Mouse (Mus musculus) CH12.LX (cell line): ENCODE data around the gene Zbtb20.

ENCODE experiments used
- CTCF ChIP-seq, 2 experiments: IDR thresholded peaks in 1 of 2; conservative IDR thresholded peaks in 1 of 2; 2 replicates each; pipeline ENCODE4 v1.5.1; 2011 to 2012; ENCODE audit warnings: low read depth in 2 of 2, low read length in 2 of 2, improper control_type of control experiment in 1 of 2, inconsistent platforms in 1 of 2, mild to moderate bottlenecking in 1 of 2, moderate library complexity in 1 of 2
- EP300 ChIP-seq: IDR thresholded peaks from 2 replicates; pipeline ENCODE4 v1.6.1; 2011; ENCODE audit warnings: low read length, improper control_type of control experiment
- IRF4 ChIP-seq: IDR thresholded peaks from 2 replicates; pipeline ENCODE4 v1.6.1; 2014; ENCODE audit warnings: low read depth, mild to moderate bottlenecking, inconsistent platforms, low read length, improper control_type of control experiment
- JUND ChIP-seq: conservative IDR thresholded peaks from 2 replicates; pipeline ENCODE4 v1.6.1; 2011; ENCODE audit warnings: low read depth, low read length, improper control_type of control experiment
- MEF2A ChIP-seq: IDR thresholded peaks from 2 replicates; pipeline ENCODE4 v1.6.1; 2014; ENCODE audit warnings: low read depth, mild to moderate bottlenecking, inconsistent platforms, low read length, improper control_type of control experiment, borderline replicate concordance
- MXI1 ChIP-seq: IDR thresholded peaks from 2 replicates; pipeline ENCODE4 v1.6.1; 2011; ENCODE audit warnings: mild to moderate bottlenecking, low read depth, low read length, improper control_type of control experiment
- POLR2A ChIP-seq: IDR thresholded peaks from 2 replicates; pipeline ENCODE4 v1.6.1; 2011; ENCODE audit warnings: low read depth, mild to moderate bottlenecking, improper control_type of control experiment, low read length
- POLR2AphosphoS2 ChIP-seq: IDR thresholded peaks from 2 replicates; pipeline ENCODE4 v1.6.1; 2011; ENCODE audit warnings: low read depth, low read length, improper control_type of control experiment
- SIN3A ChIP-seq: IDR thresholded peaks from 2 replicates; pipeline ENCODE4 v1.6.1; 2012; ENCODE audit warnings: low read length, improper control_type of control experiment, inconsistent platforms
- TCF12 ChIP-seq: IDR thresholded peaks from 2 replicates; pipeline ENCODE4 v1.6.1; 2014; ENCODE audit warnings: low read depth, mild to moderate bottlenecking, inconsistent platforms, low read length, improper control_type of control experiment

DNA sequence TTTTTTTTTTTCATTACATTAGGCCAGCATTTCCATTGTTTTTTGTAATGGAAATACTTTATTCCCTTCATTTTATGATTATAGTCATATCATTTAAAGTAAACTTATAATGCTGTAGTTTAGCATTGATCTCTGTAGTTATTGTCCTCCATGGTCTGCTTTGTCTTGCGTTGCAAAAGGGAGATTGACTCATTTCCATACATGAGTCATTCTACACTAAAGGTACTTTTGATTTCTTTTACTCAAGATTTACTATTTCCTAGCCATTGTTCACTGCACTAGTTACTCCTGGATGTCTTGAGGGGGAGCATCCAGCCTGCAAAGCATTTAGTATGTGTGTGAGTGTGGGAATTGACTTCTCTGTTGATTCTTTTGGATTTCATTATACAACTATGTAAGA lies 24.6 kb downstream of the Zbtb20 start:
- TF ChIP-seq JUND (no peak), POLR2AphosphoS2 (no peak), SIN3A (no peak), IRF4 (no peak), CTCF (conservative IDR thresholded peaks at IDR 0.05 in 1 of 2, IDR thresholded peaks at IDR 0.05 in 1 of 2; ENCODE audit: low read depth in 2 of 2, low read length in 2 of 2) (no peak), MEF2A (no peak), POLR2A (no peak), MXI1 (no peak), TCF12 (no peak), EP300 (no peak)
